Mouse (Mus musculus): ENCODE data around the gene Gcgr.

GRCm38 (mm10) chr11:120549986-120550809, 19.7 kb downstream of the Gcgr start:
- TF ChIP-seq CTCF (IDR thresholded peaks at IDR 0.05): no peak
- TF ChIP-seq EP300 (IDR thresholded peaks at IDR 0.05): no peak

Data from lung, postnatal 0 days (tissue).